ENCODE assay signal across 15 mouse cellular contexts in the genomic region with DNA sequence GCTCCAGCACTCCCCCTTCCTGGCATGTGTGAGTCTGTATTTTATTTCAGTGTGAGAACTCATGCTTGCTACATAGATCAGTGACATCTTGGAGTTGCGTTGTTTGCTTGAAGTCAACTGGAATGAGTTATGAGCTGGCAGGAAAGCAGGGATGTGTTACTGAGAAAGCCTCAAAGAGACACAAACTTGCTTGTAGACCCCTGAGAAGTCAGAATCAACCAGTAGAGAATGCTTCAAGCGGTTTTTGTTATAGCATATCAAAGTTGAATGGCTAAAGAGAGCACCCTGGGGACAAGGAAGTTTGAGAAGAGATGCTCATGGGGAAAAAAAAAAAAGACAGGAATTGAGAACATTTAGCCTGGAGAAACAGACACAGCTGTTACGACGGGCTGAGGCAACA.
"Had no signal": no experiment of that assay in that cellular context is flagged by ENCODE, and none has a peak within 500 bp of the region (broad histone marks: within the 10 kb centered on the region; RNA-seq: fewer than 3 reads in every experiment).

No protein-coding gene starts in this region.

- H3K27ac ChIP-seq: midbrain, embryonic 10.5 days; midbrain, embryonic 12.5 days; neural tube, embryonic 13.5 days; neural tube, embryonic 15.5 days had no signal

- H3K4me3 ChIP-seq: midbrain, embryonic 10.5 days; midbrain, embryonic 12.5 days; myocyte; neural tube, embryonic 13.5 days; neural tube, embryonic 15.5 days had no signal

- ATAC-seq: midbrain, embryonic 16.5 days had no signal

- H3K36me3 ChIP-seq: midbrain, embryonic 10.5 days; midbrain, embryonic 12.5 days; neural tube, embryonic 13.5 days; neural tube, embryonic 15.5 days had no signal

- H3K9me3 ChIP-seq: midbrain, embryonic 10.5 days; midbrain, embryonic 12.5 days; neural tube, embryonic 13.5 days; neural tube, embryonic 15.5 days had no signal

- DNase-seq: lung, adult 18-20 months; lung, embryonic 14.5 days; lung, postnatal 4 days; midbrain, embryonic 14.5 days; right cerebral cortex, postnatal 14 days; spleen, adult 18-20 months; thymus, adult 18-20 months; thymus, postnatal 14 days; thymus, postnatal 36 days had no signal

- H3K4me2 ChIP-seq: lung, embryonic 14.5 days; midbrain, embryonic 12.5 days; neural tube, embryonic 13.5 days; neural tube, embryonic 15.5 days had no signal

- H3K27me3 ChIP-seq: midbrain, embryonic 12.5 days; neural tube, embryonic 13.5 days; neural tube, embryonic 15.5 days had no signal

- H3K4me1 ChIP-seq: midbrain, embryonic 10.5 days; midbrain, embryonic 12.5 days; neural tube, embryonic 15.5 days had no signal

- H3K9ac ChIP-seq: lung, embryonic 14.5 days; midbrain, embryonic 12.5 days; neural tube, embryonic 13.5 days; neural tube, embryonic 15.5 days had no signal
